Mouse (Mus musculus): ENCODE measurements at regions not wholly inside any gene's neighbourhood (a gene's known extent, or its start where the extent isn't known, plus 50 kb on each side); places are given as distances from the start of the nearest gene placed in this dataset.

DNA sequence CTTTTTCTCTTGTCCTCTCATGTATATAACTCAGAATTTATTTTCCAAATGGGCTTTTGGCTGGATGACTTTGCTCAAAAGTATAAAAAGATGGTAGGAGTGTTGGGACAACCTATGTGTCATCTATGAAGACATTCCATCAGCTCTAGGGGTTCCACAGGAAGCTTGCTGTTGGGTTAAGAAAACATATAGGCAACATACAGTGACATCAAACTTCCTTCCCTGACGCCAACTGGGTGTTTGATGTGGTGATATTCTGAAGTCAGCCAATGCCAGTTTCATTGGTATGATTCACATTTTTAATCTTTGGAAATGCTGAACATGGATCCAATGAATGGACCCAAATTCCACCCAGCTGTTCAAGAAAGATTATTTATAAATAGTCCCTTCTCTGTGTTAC lies 76.5 kb upstream of the Tnfsf11 start:
- TF ChIP-seq CTCF (IDR thresholded peaks at IDR 0.05; ENCODE audit: borderline replicate concordance, extremely low read depth, insufficient read depth, insufficient read length) (no peak), POLR2A (IDR thresholded peaks at IDR 0.05; ENCODE audit: borderline replicate concordance, extremely low read depth, insufficient read depth, insufficient read length, poor library complexity, severe bottlenecking) (no peak)
